Mouse (Mus musculus) hindbrain, embryonic 15.5 days (tissue): ENCODE data around the gene Abcg1. TPM values are rescaled to one million over a fixed set of nuclear protein-coding genes. Genes with fewer than 3 reads are reported as not detected.

Source experiments
- polyA plus RNA-seq: library from polyadenylated mRNA; unstranded; fragments of >200 nt; fragmentation: Nextera tagmentation; extraction: Ambion mirVana; gene quantifications from 2 replicates; pipeline ENCODE4 v1.2.1, GENCODE M21; 2015

Gene Abcg1
- polyA plus RNA-seq, 1 experiment from 2014 or later = 19.9 TPM

Other genes starting within 250 kb of the Abcg1 start
- gene Glp1r, start 155.9 kb upstream of the Abcg1 start, polyA plus RNA-seq = 0.71 and 0.95 TPM in 2 replicates
- gene Umodl1, start 103.0 kb upstream of the Abcg1 start, polyA plus RNA-seq = not detected in 2 replicates
- 2.4 and 3.2 TPM in 2 replicates for gene Tff3, start 72.0 kb downstream of the Abcg1 start, polyA plus RNA-seq
- gene Tff2, start 86.6 kb downstream of the Abcg1 start, polyA plus RNA-seq = not detected in 2 replicates
- not detected in 2 replicates for gene Tff1, start 107.6 kb downstream of the Abcg1 start, polyA plus RNA-seq
- not detected in 2 replicates for gene Tmprss3, start 141.3 kb downstream of the Abcg1 start, polyA plus RNA-seq
- 0.09 TPM in 1 of 2 replicates, not detected in the other for gene Ubash3a, start 150.2 kb downstream of the Abcg1 start, polyA plus RNA-seq
- gene Rsph1, start 219.7 kb downstream of the Abcg1 start, polyA plus RNA-seq = 5.9 and 7.5 TPM in 2 replicates
- 9.4 and 13.4 TPM in 2 replicates for gene Slc37a1, start 229.1 kb downstream of the Abcg1 start, polyA plus RNA-seq